Mouse (Mus musculus) thymus, adult 2 months (tissue): Measurements from ENCODE around the gene Gm266. TPM values are rescaled to one million over a fixed set of nuclear protein-coding genes. Genes with fewer than 3 reads are reported as not detected.

Source experiments
- DNase-seq: peaks from one replicate; pipeline ENCODE4 v3.0.0; 2021
- H3K27ac ChIP-seq: fragments of 200-500 bp; 2 replicates; pipeline ENCODE4 v1.5.1; 2012; ENCODE audit warnings: low read length, control low read depth; ENCODE audit not compliant: control insufficient read depth, insufficient read depth
- H3K27me3 ChIP-seq: fragments of 200-500 bp; 2 replicates; pipeline ENCODE4 v1.6.1; 2012; ENCODE audit warnings: mild to moderate bottlenecking, low read length, moderate library complexity, mixed read lengths; ENCODE audit not compliant: control insufficient read depth, insufficient read depth
- H3K36me3 ChIP-seq: fragments of 200-500 bp; 2 replicates; pipeline ENCODE4 v1.6.1; 2012; ENCODE audit warnings: mild to moderate bottlenecking, low read length, moderate library complexity; ENCODE audit not compliant: control insufficient read depth, insufficient read depth
- H3K4me1 ChIP-seq: fragments of 200-500 bp; replicated peaks from 2 replicates; pipeline ENCODE4 v1.6.1; 2012; ENCODE audit warnings: low read length; ENCODE audit not compliant: control insufficient read depth, insufficient read depth
- H3K4me3 ChIP-seq: fragments of 200-500 bp; 2 replicates; pipeline ENCODE4 v1.5.1; 2012; ENCODE audit warnings: mild to moderate bottlenecking, low read length, control low read depth, moderate library complexity; ENCODE audit not compliant: control insufficient read depth, insufficient read depth
- CTCF ChIP-seq: fragments of 200-500 bp; IDR thresholded peaks from 2 replicates; pipeline ENCODE4 v1.5.1; 2012; ENCODE audit warnings: mild to moderate bottlenecking, control low read depth, low read length, moderate library complexity, borderline replicate concordance; ENCODE audit not compliant: control insufficient read depth, poor library complexity, insufficient read depth; ENCODE audit errors: extremely low read depth
- POLR2A ChIP-seq: fragments of 200-500 bp; IDR thresholded peaks from 2 replicates; pipeline ENCODE4 v1.6.1; 2012; ENCODE audit warnings: mild to moderate bottlenecking, low read length, control low read depth, moderate library complexity; ENCODE audit not compliant: control insufficient read depth, poor library complexity, insufficient read depth; ENCODE audit errors: extremely low read depth
- WGBS: fragments of 180-500 bp; shearing (Covaris S2); methylation state at CpG from one replicate; pipeline ENCODE4 v1.1.7; 2018; 5-methylcytosine and 5-hydroxymethylcytosine counted together
- polyA plus RNA-seq: library from polyadenylated mRNA; depleted of rRNA; stranded (reverse); fragments of >200 nt; gene quantifications from 2 replicates; pipeline ENCODE4 v1.2.3, GENCODE M21; 2012

Gm266 gene
- polyA plus RNA-seq, 1 experiment = 1.4 TPM

- H3K27me3 ChIP-seq = no peaks in the 10 kb centered on the region
- 10% methylated on average over 8 of the region's 8 CpGs for WGBS
- no peak for TF ChIP-seq POLR2A
- peak; percentile 74; the same call in 1 of the 2 replicates for TF ChIP-seq CTCF
- peaks cover 9% of the 10 kb centered on the region for H3K4me1 ChIP-seq
- H3K36me3 ChIP-seq = no peaks in the 10 kb centered on the region
- H3K4me3 ChIP-seq = no peak overlapping the region
- DNase-seq = peak; percentile 59
- H3K27ac ChIP-seq = no peak overlapping the region
These were observed 16.1 kb downstream of the Gm266 start for GRCm38 (mm10) chr12:111469507-111469906.

- TF ChIP-seq POLR2A (no peak), CTCF (no peak)
These were observed 17.4 kb downstream of the Gm266 start for GRCm38 (mm10) chr12:111468206-111468605.

GRCm38 (mm10) chr12:111466369-111466768, 19.3 kb downstream of the Gm266 start:
- Histone ChIP-seq H3K27me3 (no peaks in the 10 kb centered on the region), H3K36me3 (no peaks in the 10 kb centered on the region), H3K27ac (no peak overlapping the region), H3K4me1 (no peaks in the 10 kb centered on the region), H3K4me3 (no peak overlapping the region)
- DNase-seq = no peak
- no peak for TF ChIP-seq CTCF
- no peak for TF ChIP-seq POLR2A
- 100% methylated on average over 3 of the region's 3 CpGs for WGBS

More at GRCm38 (mm10) chr12:111468206-111468605, 17.4 kb downstream of the Gm266 start:
- Histone ChIP-seq H3K4me1 (0 out of 2 replicates have a peak, but pooled peaks cover 3% of the 10 kb centered on the region), H3K27ac (no peak overlapping the region), H3K36me3 (no peaks in the 10 kb centered on the region), H3K27me3 (no peaks in the 10 kb centered on the region), H3K4me3 (no peak overlapping the region)
- DNase-seq = no peak
- 96% methylated on average over 7 of the region's 7 CpGs for WGBS

- TF ChIP-seq CTCF = no peak
- no peak for TF ChIP-seq POLR2A
- no peaks in the 10 kb centered on the region for H3K27me3 ChIP-seq
- no peak for DNase-seq
- H3K4me1 ChIP-seq = no peaks in the 10 kb centered on the region
- WGBS = 88% methylated on average over 7 of the region's 7 CpGs
- H3K27ac ChIP-seq = no peak overlapping the region
- H3K36me3 ChIP-seq = no peaks in the 10 kb centered on the region
- no peak overlapping the region for H3K4me3 ChIP-seq
These were observed 22.1 kb downstream of the Gm266 start for GRCm38 (mm10) chr12:111463570-111463969.

- 92% methylated on average over 1 of the region's 1 CpGs for WGBS
- Histone ChIP-seq H3K4me3 (no peak overlapping the region), H3K36me3 (no peaks in the 10 kb centered on the region), H3K27me3 (no peaks in the 10 kb centered on the region), H3K27ac (no peak overlapping the region), H3K4me1 (no peaks in the 10 kb centered on the region)
- no peak for DNase-seq
- TF ChIP-seq POLR2A (no peak), CTCF (no peak)
These were observed 27.9 kb downstream of the Gm266 start for GRCm38 (mm10) chr12:111457742-111458141.

GRCm38 (mm10) chr12:111455860-111456259, 29.8 kb downstream of the Gm266 start:
- Histone ChIP-seq H3K4me3 (no peak overlapping the region), H3K36me3 (no peaks in the 10 kb centered on the region), H3K4me1 (no peaks in the 10 kb centered on the region), H3K27me3 (no peaks in the 10 kb centered on the region), H3K27ac (no peak overlapping the region)
- 85% methylated on average over 8 of the region's 8 CpGs for WGBS
- DNase-seq = no peak
- TF ChIP-seq CTCF = no peak
- TF ChIP-seq POLR2A = no peak

GRCm38 (mm10) chr12:111455311-111455846, 30.2 kb downstream of the Gm266 start:
- DNase-seq = no peak
- Histone ChIP-seq H3K36me3 (no peaks in the 10 kb centered on the region), H3K27me3 (no peaks in the 10 kb centered on the region), H3K4me1 (no peaks in the 10 kb centered on the region), H3K4me3 (no peak overlapping the region), H3K27ac (no peak overlapping the region)
- WGBS = 85% methylated on average over 12 of the region's 12 CpGs
- TF ChIP-seq POLR2A (no peak), CTCF (no peak)
